Mouse (Mus musculus) stomach, postnatal 0 days (tissue): ENCODE measurements around the gene Dnm3.

Experiments used
- CTCF ChIP-seq: IDR thresholded peaks from 2 replicates; pipeline ENCODE4 v1.5.1; 2016; ENCODE audit warnings: antibody characterized with exemption, low read depth, mild to moderate bottlenecking, moderate library complexity
- EP300 ChIP-seq: optimal IDR thresholded peaks from 2 replicates; pipeline ENCODE3; 2016; ENCODE audit warnings: antibody characterized with exemption

DNA sequence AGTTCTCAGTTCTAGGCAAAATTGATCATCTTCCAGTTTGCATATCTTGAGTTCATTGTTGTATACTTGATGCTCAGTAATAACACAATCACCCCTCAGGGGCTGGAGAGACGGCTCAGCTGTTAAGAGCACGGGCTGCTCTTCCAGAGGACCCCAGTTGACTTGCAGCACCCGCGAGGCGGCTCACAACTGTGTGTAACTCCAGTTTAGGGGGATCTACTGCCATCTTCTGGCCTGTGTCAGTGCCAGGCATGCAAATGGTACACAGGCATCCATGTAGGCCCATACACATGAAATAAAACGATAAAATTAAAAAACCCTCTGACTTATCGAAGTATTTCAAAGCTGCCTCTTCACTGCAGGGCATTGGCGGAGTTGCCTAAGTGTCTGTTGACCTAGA, 385.4 kb downstream of the Dnm3 start:
- TF ChIP-seq CTCF, result peak; percentile 29
- no peak for TF ChIP-seq EP300
